Mouse (Mus musculus) telencephalon, adult 2 months (tissue): ENCODE results near the gene Zfp511.

Experiments
- DNase-seq: peaks from one replicate; pipeline ENCODE4 v3.0.0-alpha.2; 2011; ENCODE audit warnings: low read depth, low spot score

The Zfp511 gene

GRCm38 (mm10) chr7:140048361-140049114, 12.3 kb downstream of the Zfp511 start, which contains the start of gene Msx3:
Gene Msx3, minus strand, starts transcription at chr7:140049089.
- no peak for DNase-seq

GRCm38 (mm10) chr7:140049115-140049689, 13.0 kb downstream of the Zfp511 start:
- no peak for DNase-seq

- peak; percentile 70 for DNase-seq
Measured at GRCm38 (mm10) chr7:140054124-140054523, 17.9 kb downstream of the Zfp511 start.

GRCm38 (mm10) chr7:140057413-140058407, 21.5 kb downstream of the Zfp511 start:
- no peak for DNase-seq

- no peak for DNase-seq
Measured at GRCm38 (mm10) chr7:140058528-140058927, 22.3 kb downstream of the Zfp511 start.

- DNase-seq, result no peak
Measured at GRCm38 (mm10) chr7:140059601-140060000, 23.4 kb downstream of the Zfp511 start.

- DNase-seq, result no peak
Measured at GRCm38 (mm10) chr7:140060936-140061831, 25.0 kb downstream of the Zfp511 start.

GRCm38 (mm10) chr7:140061832-140062130, 25.6 kb downstream of the Zfp511 start:
- DNase-seq, result no peak

GRCm38 (mm10) chr7:140062307-140062706, 26.1 kb downstream of the Zfp511 start:
- no peak for DNase-seq

- no peak for DNase-seq
Measured at GRCm38 (mm10) chr7:140063092-140063491, 26.9 kb downstream of the Zfp511 start.

GRCm38 (mm10) chr7:140067397-140067796, 31.2 kb downstream of the Zfp511 start:
- no peak for DNase-seq

- DNase-seq, result no peak
Measured at GRCm38 (mm10) chr7:140070042-140070711, 34.0 kb downstream of the Zfp511 start.

- no peak for DNase-seq
Measured at GRCm38 (mm10) chr7:140077698-140078097, 41.5 kb downstream of the Zfp511 start.

GRCm38 (mm10) chr7:140078711-140079110, 42.5 kb downstream of the Zfp511 start:
- peak; percentile 67 for DNase-seq

GRCm38 (mm10) chr7:140080503-140081156, 44.4 kb downstream of the Zfp511 start:
- peak; percentile 96 for DNase-seq

- DNase-seq, result peak; percentile 43
Measured at GRCm38 (mm10) chr7:140081408-140082241, 45.4 kb downstream of the Zfp511 start.

GRCm38 (mm10) chr7:140082242-140082678, 46.1 kb downstream of the Zfp511 start, which contains the start of gene Caly:
Gene Caly, minus strand, starts transcription at chr7:140082548.
- peak; percentile 95 for DNase-seq
